Mouse (Mus musculus): ENCODE results near the gene Syt3. TPM values are rescaled to one million over a fixed set of nuclear protein-coding genes. Genes with fewer than 3 reads are reported as not detected.

The Syt3 gene
- total RNA-seq, 2 experiments from 2014 or later: 0.35 to 0.49 TPM

DNA sequence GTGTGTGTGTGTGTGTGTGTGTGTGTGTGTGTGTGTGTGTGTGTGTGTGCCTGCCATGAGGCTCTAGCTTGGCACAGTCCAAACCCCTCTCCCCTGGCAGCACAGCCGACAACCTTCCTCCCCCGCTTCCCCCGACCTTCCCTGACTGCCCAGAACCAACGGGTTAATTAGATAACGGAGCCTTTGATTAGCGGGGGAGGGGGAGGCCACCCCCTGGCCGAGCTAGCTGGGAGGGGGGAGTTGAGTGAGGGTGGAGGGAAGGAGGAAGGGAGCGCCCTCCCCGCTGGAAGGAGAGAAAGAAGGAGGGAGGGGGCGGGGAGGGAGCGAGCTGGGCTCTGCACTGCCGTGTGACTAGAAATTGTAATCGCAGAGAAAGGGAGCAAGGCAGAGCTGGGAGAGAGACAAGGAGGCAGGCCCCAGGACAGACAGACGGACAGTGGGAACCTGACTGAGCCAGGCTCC is 57.8 kb downstream of the Syt3 start:
- no peak for DNase-seq
- intact Hi-C loops (cut with DNase I; ENCODE audit: low total_unique reads): no loop called here

DNA sequence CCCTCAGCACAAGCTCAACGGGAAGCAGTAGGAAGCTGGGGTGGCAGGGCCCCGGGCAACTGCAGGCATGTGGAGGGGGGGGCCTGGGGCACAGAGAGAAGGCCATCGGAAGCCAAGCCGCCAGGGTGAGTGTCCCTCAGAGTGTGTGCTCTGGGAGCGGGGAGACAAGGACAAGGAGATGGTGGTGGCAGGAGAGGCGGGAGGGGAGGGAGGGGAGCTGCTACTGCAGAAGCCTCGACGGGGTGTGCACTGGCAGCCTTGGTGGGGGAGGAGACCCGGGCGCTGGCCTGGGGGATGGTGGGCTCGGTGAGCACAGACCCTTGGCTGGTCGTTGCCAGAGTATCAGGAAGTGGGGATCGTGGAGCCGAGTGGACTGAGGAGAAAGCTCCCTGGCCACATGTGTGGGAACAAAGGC is 58.5 kb downstream of the Syt3 start:
- DNase-seq: no peak
- intact Hi-C loops (cut with DNase I; ENCODE audit: low total_unique reads): no loop called here

DNA sequence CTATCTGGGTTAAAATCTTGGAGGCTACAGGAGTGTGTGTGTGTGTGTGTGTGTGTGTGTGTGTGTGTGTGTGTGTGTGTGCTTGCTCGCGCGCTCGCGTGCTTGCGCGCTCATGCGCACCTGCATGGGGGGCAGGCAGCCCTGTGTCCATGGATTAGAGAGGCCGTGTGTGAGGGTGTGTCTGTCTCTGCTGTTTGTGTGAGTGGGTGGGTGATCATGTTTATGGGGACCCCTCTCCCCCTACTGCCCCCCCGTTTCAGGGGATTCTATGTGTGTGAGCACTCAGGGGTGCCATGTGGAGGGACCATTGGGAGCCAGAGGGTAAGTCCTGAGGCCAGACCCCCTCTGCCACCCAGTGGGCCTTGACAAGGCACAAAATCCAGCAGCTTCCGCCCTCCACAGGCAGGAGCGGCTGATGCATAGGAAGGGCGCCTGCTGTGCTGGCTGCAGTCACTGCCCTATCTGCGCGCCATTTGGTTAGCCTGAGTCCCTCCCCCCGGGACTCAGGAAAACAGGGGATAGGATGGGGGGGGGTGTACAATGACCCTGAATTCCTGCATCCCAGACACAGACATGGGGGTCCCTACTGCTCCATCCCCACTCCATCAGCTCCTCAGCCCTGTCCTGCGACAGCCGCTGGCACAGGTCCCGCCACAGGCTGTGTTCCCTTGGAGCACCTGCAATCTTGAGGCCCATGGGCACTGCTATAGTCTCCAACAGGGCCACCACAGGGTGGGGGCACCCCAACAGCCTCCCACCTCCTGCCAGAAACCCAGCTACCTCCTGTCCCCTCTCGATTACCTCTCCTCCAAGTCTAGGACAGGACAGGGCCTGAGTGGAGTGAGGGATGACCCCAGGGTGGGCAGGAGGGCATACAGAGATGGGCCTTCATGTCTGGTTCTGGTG is 59.6 kb downstream of the Syt3 start:
- no peak for DNase-seq
- intact Hi-C loops (cut with DNase I; ENCODE audit: low total_unique reads): no loop called here

DNA sequence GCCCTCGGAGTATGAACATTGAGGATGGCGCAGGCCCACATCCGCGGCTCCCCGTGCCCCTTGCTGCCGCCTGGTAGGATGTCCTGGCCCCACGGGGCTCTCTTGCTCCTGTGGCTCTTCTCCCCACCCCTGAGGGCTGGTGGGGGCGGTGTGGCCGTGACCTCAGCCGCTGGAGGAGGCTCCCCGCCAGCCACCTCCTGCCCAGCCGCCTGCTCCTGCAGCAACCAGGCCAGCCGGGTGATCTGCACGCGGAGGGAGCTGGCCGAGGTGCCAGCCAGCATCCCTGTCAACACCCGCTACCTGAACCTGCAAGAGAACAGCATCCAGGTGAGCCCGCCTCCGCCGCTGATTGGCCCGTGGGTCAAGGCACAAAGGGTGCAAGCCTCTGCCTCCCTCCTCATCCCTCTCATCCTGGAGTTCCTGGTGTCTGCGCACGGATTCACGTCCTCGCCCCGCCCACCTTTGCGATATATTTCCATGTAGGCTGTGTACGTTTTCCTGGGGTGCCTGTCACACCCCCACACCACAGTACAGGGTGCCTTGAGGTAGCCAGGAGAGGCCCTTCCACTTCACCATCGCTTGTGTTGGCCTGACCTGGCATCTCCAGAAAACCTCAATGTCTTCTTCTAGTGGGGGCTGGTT is 61.1 kb downstream of the Syt3 start:
- intact Hi-C loops (cut with DNase I; ENCODE audit: low total_unique reads): no loop called here
- DNase-seq: no peak

DNA sequence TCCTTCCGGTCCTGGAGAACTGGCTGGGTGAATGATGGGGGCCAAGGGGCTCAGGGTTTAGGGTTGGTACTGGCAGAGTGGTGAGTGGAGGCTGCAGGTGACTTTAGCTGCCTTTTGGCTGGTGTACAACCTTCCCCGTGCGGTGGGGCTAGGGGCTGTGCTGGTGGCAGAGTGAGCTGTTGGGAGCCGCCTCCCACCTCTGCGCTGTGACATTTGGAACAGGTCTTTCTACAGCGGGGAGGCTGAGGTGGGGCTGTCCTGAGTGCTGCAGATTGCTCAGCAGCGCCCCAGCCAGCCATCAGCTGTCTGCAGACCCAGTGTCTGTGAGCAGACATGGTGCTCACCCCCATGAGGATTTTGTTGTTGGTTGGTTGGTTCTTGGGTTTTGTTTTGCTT is 61.6 kb downstream of the Syt3 start:
- DNase-seq: no peak
- intact Hi-C loops (cut with DNase I; ENCODE audit: low total_unique reads): no loop called here

DNA sequence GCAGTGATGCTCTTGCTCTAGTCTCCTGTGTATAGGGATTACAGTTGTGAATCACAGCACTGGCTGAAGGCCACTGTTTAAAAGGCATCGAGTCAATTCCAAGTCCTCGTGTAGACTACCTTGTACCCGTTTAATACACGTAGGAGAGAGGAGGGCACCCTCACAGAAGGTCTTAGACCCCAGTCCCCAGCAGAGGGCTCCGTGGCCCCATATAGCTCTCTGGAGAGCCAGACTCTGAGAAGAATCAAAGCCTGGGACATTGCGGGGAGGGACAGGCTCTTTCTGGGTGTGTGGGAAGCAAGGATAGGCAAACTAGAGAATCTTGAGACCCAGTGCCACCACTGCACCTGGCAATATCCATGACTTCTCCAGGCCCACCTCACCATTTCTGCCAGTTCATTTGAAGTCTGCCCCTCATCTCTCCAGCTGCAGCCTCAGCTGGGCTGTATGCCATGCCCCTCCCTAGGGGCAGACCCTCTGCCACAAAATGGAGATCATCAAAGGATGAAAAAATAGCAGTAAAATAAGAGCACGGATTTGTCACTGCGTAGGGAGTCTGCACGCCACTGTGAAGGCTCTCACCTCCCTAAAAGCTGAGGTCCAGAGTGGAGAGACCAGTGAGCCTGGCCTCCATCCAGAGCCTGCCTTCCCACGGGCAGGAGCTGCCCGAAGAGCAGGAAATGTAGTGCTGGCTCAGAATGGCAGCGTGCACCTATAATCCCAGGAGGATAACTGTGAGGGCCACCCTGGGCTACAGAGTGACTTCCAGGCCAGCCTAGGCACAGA is 62.4 kb downstream of the Syt3 start:
- no peak for DNase-seq
- intact Hi-C loops (cut with DNase I; ENCODE audit: low total_unique reads): no loop called here

Other genes starting within 250 kb of the Syt3 start
- not detected for gene Klk1b16, start 247.3 kb upstream of the Syt3 start, total RNA-seq (2021)
- gene Klk1b24, start 195.9 kb upstream of the Syt3 start, total RNA-seq (2021): not detected
- gene Klk1b3, start 185.9 kb upstream of the Syt3 start, total RNA-seq (2021): not detected
- gene Klk1b4, start 176.7 kb upstream of the Syt3 start, total RNA-seq (2021): not detected
- gene Klk1b5, start 168.2 kb upstream of the Syt3 start, total RNA-seq (2021): not detected
- gene Klk1, start 158.7 kb upstream of the Syt3 start, total RNA-seq (2021): under 1 TPM in 1 of 2 experiments, not detected in 1; 0.23 TPM
- not detected for gene Gm36864, start 147.9 kb upstream of the Syt3 start, total RNA-seq (2021)
- under 1 TPM; 0.21 to 0.33 TPM for gene 1700028J19Rik, start 137.4 kb upstream of the Syt3 start, total RNA-seq (2021)
- gene 2410002F23Rik, start 137.4 kb upstream of the Syt3 start, total RNA-seq (2021): 10 to 100 TPM; 14.2 to 16.2 TPM
- gene Acp4, start 126.7 kb upstream of the Syt3 start, total RNA-seq (2021): not detected
- gene Gm15517, start 122.7 kb upstream of the Syt3 start, total RNA-seq (2021): not detected
- gene Clec11a, start 77.2 kb upstream of the Syt3 start, total RNA-seq (2021): 1 to 10 TPM; 4.2 to 5.6 TPM
- under 1 TPM; 0.73 to 0.80 TPM for gene Shank1, start 73.8 kb upstream of the Syt3 start, total RNA-seq (2021)
- gene 1700008O03Rik, start 1.7 kb downstream of the Syt3 start, total RNA-seq (2021): not detected
- 1 to 10 TPM in 1 of 2 experiments, under 1 TPM in 1; 0.51 to 1.3 TPM for gene Lrrc4b, start 44.9 kb downstream of the Syt3 start, total RNA-seq (2021)
- gene Aspdh, start 81.3 kb downstream of the Syt3 start, total RNA-seq (2021): not detected
- gene Josd2, start 83.9 kb downstream of the Syt3 start, total RNA-seq (2021): 10 to 100 TPM; 60.2 to 73.5 TPM
- 10 to 100 TPM; 44.1 to 48.8 TPM for gene Emc10, start 112.4 kb downstream of the Syt3 start, total RNA-seq (2021)
- gene Fam71e1, start 112.5 kb downstream of the Syt3 start, total RNA-seq (2021): 1 to 10 TPM; 3.8 to 4.7 TPM
- 1,000 to 10,000 TPM; 3,999 to 4,490 TPM for gene Mybpc2, start 140.6 kb downstream of the Syt3 start, total RNA-seq (2021)
- under 1 TPM; 0.16 to 0.18 TPM for gene Spib, start 148.0 kb downstream of the Syt3 start, total RNA-seq (2021)
- 1 to 10 TPM; 7.0 to 7.8 TPM for gene Pold1, start 164.7 kb downstream of the Syt3 start, total RNA-seq (2021)
- 10 to 100 TPM; 28.0 to 28.2 TPM for gene Nr1h2, start 169.8 kb downstream of the Syt3 start, total RNA-seq (2021)
- not detected for gene Napsa, start 188.3 kb downstream of the Syt3 start, total RNA-seq (2021)
- 1 to 10 TPM; 2.9 to 3.1 TPM for gene Kcnc3, start 206.6 kb downstream of the Syt3 start, total RNA-seq (2021)